Mouse (Mus musculus): Measurements from ENCODE around the gene Gal3st2. TPM values are rescaled to one million over a fixed set of nuclear protein-coding genes. Genes with fewer than 3 reads are reported as not detected.
"Not testable (repeated sequence)": the region's sequence is repeated elsewhere in the genome, so short reads cannot be mapped to it uniquely, and the experiment has no call there.

Gal3st2 gene
- polyA plus RNA-seq, 1 experiment from 2014 or later, result not detected

- not testable (repeated sequence) for H3K4me3 ChIP-seq (ENCODE audit: low read length); H3K36me3 ChIP-seq (ENCODE audit: control insufficient read depth, insufficient read depth, low read length); H3K9ac ChIP-seq (ENCODE audit: low read depth, low read length); H3K9me3 ChIP-seq (ENCODE audit: control insufficient read depth, low read length); H3K4me1 ChIP-seq (ENCODE audit: control insufficient read depth, insufficient read depth, low read depth, low read length); ATAC-seq; H3K4me2 ChIP-seq (ENCODE audit: low read length); H3K27ac ChIP-seq (ENCODE audit: low read depth, low read length); H3K27me3 ChIP-seq (replicated peaks; ENCODE audit: control insufficient read depth, insufficient read depth, low read length)
- 75% methylated on average over 4 of the region's 4 CpGs for WGBS
Observed at GRCm38 (mm10) chr1:93855790-93856189, 5.3 kb upstream of the Gal3st2 start.

DNA sequence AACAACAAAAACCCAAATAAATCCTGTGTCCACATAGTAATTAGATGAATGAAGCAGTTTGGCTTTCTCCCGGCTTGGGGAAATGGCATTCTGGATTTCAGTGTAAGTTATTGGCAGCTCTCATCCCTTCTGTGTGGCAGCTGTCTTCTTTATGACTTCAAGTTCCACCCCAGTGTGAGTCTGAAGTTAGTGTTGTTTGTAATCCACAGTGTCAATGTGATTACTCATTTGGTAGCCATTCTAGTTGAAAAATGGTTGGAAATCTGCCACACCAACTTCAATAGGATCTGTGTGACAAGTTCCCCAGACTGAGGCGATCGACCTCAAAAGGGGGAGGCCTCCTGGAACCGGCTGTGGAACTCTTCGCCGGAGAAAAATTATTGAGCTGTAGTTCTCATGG lies 3.7 kb upstream of the Gal3st2 start:
- Histone ChIP-seq H3K27me3 (replicated peaks; ENCODE audit: control insufficient read depth, insufficient read depth, low read length) (no peaks in the 10 kb centered on the region), H3K9ac (ENCODE audit: low read depth, low read length) (no peak overlapping the region), H3K9me3 (ENCODE audit: control insufficient read depth, low read length) (no peaks in the 10 kb centered on the region), H3K36me3 (ENCODE audit: control insufficient read depth, insufficient read depth, low read length) (no peaks in the 10 kb centered on the region), H3K4me3 (ENCODE audit: low read length) (no peak overlapping the region), H3K27ac (ENCODE audit: low read depth, low read length) (no peak overlapping the region), H3K4me2 (ENCODE audit: low read length) (no peak overlapping the region), H3K4me1 (ENCODE audit: control insufficient read depth, insufficient read depth, low read depth, low read length) (no peaks in the 10 kb centered on the region)
- ATAC-seq, result peak; percentile 52; the same call in 1 of the 2 replicates
- 48% methylated on average over 6 of the region's 6 CpGs for WGBS

GRCm38 (mm10) chr1:93857991-93858390 lies 3.1 kb upstream of the Gal3st2 start:
- H3K4me1 ChIP-seq (ENCODE audit: control insufficient read depth, insufficient read depth, low read depth, low read length), result no peaks in the 10 kb centered on the region
- H3K4me3 ChIP-seq (ENCODE audit: low read length), result no peak overlapping the region
- 76% methylated on average over 3 of the region's 3 CpGs for WGBS
- H3K9ac ChIP-seq (ENCODE audit: low read depth, low read length), result no peak overlapping the region
- no peaks in the 10 kb centered on the region for H3K27me3 ChIP-seq (replicated peaks; ENCODE audit: control insufficient read depth, insufficient read depth, low read length)
- no peak overlapping the region for H3K4me2 ChIP-seq (ENCODE audit: low read length)
- no peaks in the 10 kb centered on the region for H3K36me3 ChIP-seq (ENCODE audit: control insufficient read depth, insufficient read depth, low read length)
- H3K9me3 ChIP-seq (ENCODE audit: control insufficient read depth, low read length), result no peaks in the 10 kb centered on the region
- no peak overlapping the region for H3K27ac ChIP-seq (ENCODE audit: low read depth, low read length)
- ATAC-seq, result no peak

DNA sequence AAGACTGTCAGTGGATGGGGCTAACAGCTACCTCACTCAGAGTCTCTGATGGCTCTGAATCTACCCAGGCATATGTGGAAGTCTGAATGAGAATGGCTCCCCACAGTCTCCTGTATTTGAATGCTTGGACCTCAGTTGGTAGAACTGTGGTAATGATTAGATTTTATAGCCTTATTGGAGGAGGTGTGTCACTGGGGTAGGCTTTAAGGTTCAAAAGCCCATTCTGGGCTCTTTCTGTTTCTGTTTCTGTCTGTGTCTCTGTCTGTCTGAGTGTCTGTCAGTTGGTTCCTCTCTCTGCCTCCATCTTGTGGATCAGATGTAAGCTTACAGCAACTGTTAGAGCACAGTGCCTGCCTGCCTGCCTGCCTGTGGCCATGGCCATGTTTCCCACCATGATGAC lies 1.5 kb upstream of the Gal3st2 start:
- Histone ChIP-seq H3K4me1 (ENCODE audit: control insufficient read depth, insufficient read depth, low read depth, low read length) (no peaks in the 10 kb centered on the region), H3K36me3 (ENCODE audit: control insufficient read depth, insufficient read depth, low read length) (no peaks in the 10 kb centered on the region), H3K4me2 (ENCODE audit: low read length) (no peak overlapping the region), H3K9me3 (ENCODE audit: control insufficient read depth, low read length) (no peaks in the 10 kb centered on the region), H3K4me3 (ENCODE audit: low read length) (no peak overlapping the region), H3K9ac (ENCODE audit: low read depth, low read length) (no peak overlapping the region), H3K27ac (ENCODE audit: low read depth, low read length) (no peak overlapping the region), H3K27me3 (replicated peaks; ENCODE audit: control insufficient read depth, insufficient read depth, low read length) (no peaks in the 10 kb centered on the region)
- no peak for ATAC-seq

GRCm38 (mm10) chr1:93871594-93872105 lies 10.5 kb downstream of the Gal3st2 start:
- not testable (repeated sequence) for ATAC-seq

GRCm38 (mm10) chr1:93874405-93874804 lies 13.3 kb downstream of the Gal3st2 start:
- H3K36me3 ChIP-seq (ENCODE audit: control insufficient read depth, insufficient read depth, low read length); ATAC-seq; H3K9me3 ChIP-seq (ENCODE audit: control insufficient read depth, low read length); H3K4me1 ChIP-seq (ENCODE audit: control insufficient read depth, insufficient read depth, low read depth, low read length); H3K4me2 ChIP-seq (ENCODE audit: low read length); H3K9ac ChIP-seq (ENCODE audit: low read depth, low read length); H3K27ac ChIP-seq (ENCODE audit: low read depth, low read length); H3K4me3 ChIP-seq (ENCODE audit: low read length); H3K27me3 ChIP-seq (replicated peaks; ENCODE audit: control insufficient read depth, insufficient read depth, low read length): not testable (repeated sequence)
- WGBS, result 85% methylated on average over 10 of the region's 22 CpGs

More at GRCm38 (mm10) chr1:93871594-93872105, 10.5 kb downstream of the Gal3st2 start:
- not testable (repeated sequence) for H3K27ac ChIP-seq (ENCODE audit: low read depth, low read length); H3K4me1 ChIP-seq (ENCODE audit: control insufficient read depth, insufficient read depth, low read depth, low read length); H3K4me3 ChIP-seq (ENCODE audit: low read length); H3K36me3 ChIP-seq (ENCODE audit: control insufficient read depth, insufficient read depth, low read length); H3K9ac ChIP-seq (ENCODE audit: low read depth, low read length); H3K9me3 ChIP-seq (ENCODE audit: control insufficient read depth, low read length); H3K27me3 ChIP-seq (replicated peaks; ENCODE audit: control insufficient read depth, insufficient read depth, low read length); H3K4me2 ChIP-seq (ENCODE audit: low read length)
- WGBS, result no CpG with 5 or more reads among the region's 1 CpGs

DNA sequence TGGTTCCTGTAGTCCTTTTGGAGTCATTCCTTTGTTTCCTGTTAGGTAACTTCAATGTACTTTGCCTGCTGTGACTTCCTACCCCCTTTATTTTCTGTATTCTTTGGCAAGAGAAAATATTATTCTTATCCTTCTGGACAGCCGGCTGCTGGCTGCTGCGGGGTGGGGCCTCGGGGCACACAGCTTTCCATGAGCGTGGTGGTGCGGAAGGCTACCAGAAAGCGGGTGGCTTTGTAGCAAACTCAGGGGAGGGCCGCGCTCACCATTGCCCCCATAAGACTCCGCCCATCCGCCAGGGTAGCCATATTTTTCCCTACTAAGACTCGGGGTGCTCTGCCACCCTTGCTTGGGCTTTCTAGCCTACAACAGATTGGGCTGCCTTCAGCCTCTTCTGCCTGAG lies 20.7 kb downstream of the Gal3st2 start:
- H3K4me2 ChIP-seq (ENCODE audit: low read length); H3K9ac ChIP-seq (ENCODE audit: low read depth, low read length); H3K4me1 ChIP-seq (ENCODE audit: control insufficient read depth, insufficient read depth, low read depth, low read length); H3K27me3 ChIP-seq (replicated peaks; ENCODE audit: control insufficient read depth, insufficient read depth, low read length); H3K36me3 ChIP-seq (ENCODE audit: control insufficient read depth, insufficient read depth, low read length); ATAC-seq; H3K9me3 ChIP-seq (ENCODE audit: control insufficient read depth, low read length); H3K4me3 ChIP-seq (ENCODE audit: low read length); H3K27ac ChIP-seq (ENCODE audit: low read depth, low read length): not testable (repeated sequence)
- no CpG with 5 or more reads among the region's 11 CpGs for WGBS

DNA sequence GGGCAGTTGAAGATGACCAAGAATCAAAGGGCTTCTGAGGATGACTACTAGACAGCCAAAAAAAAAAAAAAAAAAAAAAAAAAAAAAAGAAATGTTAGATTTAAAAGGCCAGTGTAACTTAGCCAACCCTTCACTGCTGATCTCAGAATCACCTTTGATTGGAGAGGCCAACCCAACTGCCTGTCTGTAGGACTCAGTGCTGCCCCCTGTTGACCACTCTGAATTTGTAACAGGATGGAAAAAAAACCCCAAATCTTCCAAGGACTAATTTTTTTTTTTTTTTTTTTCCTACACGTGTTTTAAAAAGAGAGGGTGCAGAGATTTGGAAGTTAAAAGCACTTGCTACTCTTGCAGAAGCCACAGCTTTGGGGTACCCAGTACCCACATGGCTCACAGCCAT lies 29.8 kb downstream of the Gal3st2 start:
- H3K36me3 ChIP-seq (ENCODE audit: control insufficient read depth, insufficient read depth, low read length); H3K4me1 ChIP-seq (ENCODE audit: control insufficient read depth, insufficient read depth, low read depth, low read length); H3K27me3 ChIP-seq (replicated peaks; ENCODE audit: control insufficient read depth, insufficient read depth, low read length); H3K4me2 ChIP-seq (ENCODE audit: low read length); H3K4me3 ChIP-seq (ENCODE audit: low read length); H3K9ac ChIP-seq (ENCODE audit: low read depth, low read length); ATAC-seq; H3K9me3 ChIP-seq (ENCODE audit: control insufficient read depth, low read length); H3K27ac ChIP-seq (ENCODE audit: low read depth, low read length): not testable (repeated sequence)
- WGBS, result 93% methylated on average over 1 of the region's 1 CpGs

DNA sequence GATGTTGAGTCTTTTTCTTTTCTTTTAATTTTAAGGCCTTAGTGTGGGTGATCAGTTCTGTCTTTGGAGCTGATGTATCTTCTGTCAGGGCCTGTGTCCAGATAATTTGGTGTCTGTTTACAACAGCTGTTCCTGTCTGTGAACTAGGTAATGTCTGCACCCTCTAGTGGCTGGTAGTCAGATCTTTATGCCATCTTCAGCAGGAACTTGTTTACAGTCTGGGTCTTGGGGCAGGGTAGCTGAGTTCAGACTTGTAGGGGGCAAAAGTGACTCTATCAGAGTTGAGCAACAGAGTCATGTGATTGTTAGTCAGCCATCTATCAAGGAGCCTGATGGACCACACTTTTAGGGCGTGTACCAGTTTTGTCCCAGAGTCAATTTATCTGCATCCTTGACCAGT lies 36.3 kb downstream of the Gal3st2 start:
- not testable (repeated sequence) for H3K27ac ChIP-seq (ENCODE audit: low read depth, low read length); H3K27me3 ChIP-seq (replicated peaks; ENCODE audit: control insufficient read depth, insufficient read depth, low read length); ATAC-seq; H3K36me3 ChIP-seq (ENCODE audit: control insufficient read depth, insufficient read depth, low read length); H3K4me3 ChIP-seq (ENCODE audit: low read length); H3K4me1 ChIP-seq (ENCODE audit: control insufficient read depth, insufficient read depth, low read depth, low read length); H3K9me3 ChIP-seq (ENCODE audit: control insufficient read depth, low read length); H3K9ac ChIP-seq (ENCODE audit: low read depth, low read length); H3K4me2 ChIP-seq (ENCODE audit: low read length)
- no CpG with 5 or more reads among the region's 1 CpGs for WGBS

DNA sequence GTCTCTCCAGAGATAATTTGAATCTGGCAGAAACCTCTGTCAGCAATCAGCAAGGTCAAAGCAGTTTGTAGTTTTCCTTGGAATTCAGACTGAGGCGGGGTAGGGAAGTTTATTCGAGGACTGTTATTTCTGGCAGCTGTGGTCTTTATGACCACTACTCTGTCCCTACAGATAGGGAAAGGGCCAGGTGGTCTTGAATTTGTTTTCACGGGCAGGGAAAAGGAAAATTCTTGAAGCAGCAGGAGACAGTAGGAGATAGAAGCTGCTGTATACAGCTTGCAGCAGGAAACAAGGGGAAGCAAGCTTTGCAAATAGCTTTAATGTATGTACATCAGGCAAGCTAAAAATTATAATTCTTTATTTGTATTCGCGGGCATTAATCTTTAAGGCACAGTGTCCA lies 40.2 kb downstream of the Gal3st2 start:
- not testable (repeated sequence) for H3K27ac ChIP-seq (ENCODE audit: low read depth, low read length); H3K9ac ChIP-seq (ENCODE audit: low read depth, low read length); H3K27me3 ChIP-seq (replicated peaks; ENCODE audit: control insufficient read depth, insufficient read depth, low read length); H3K4me2 ChIP-seq (ENCODE audit: low read length); H3K4me3 ChIP-seq (ENCODE audit: low read length); H3K36me3 ChIP-seq (ENCODE audit: control insufficient read depth, insufficient read depth, low read length); H3K4me1 ChIP-seq (ENCODE audit: control insufficient read depth, insufficient read depth, low read depth, low read length); ATAC-seq; H3K9me3 ChIP-seq (ENCODE audit: control insufficient read depth, low read length)
- 85% methylated on average over 3 of the region's 5 CpGs for WGBS
